Mouse (Mus musculus): ENCODE results near the gene Fads6.

Gene Fads6

DNA sequence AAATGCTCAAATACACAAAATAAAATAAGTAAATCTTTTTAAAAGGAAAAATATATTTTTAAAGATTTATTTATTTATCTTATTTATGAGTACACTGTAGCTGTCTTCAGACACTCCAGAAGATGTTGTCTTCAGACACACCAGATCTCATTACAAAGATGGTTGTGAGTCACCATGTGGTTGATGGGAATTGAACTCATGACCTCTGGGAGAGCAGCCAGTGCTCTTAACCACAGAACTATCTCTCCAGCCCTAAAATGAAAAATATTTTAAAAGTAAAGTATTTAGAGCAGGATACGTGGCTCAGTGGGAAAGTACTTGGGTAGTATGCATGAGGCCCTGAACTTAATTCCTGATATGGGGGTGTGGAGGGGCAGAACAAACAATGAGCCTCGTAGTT is 3.9 kb upstream of the Fads6 start:
- no peak for DNase-seq (ENCODE audit: extremely low read depth, low read depth, low spot score)

DNA sequence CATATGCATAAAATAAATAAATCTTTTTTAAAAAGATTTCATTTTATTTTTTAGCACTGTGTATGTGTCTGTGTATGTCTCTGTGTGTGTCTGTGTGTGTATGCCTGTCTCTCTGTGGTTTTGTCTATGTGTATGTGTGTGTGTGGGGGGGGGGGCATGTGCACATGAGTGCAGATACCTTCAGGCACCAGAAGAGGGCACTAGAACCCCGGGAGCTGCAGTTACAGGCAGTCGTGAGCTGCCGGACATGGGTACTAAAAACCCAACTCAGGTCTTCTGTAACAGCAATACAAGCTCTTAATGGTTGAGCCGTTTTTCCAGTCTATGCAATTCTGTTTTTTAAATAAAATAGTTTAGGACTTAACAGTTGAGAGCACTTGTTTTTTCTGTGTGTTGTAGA is 3.3 kb upstream of the Fads6 start:
- DNase-seq (ENCODE audit: extremely low read depth, low read depth, low spot score) = no peak

DNA sequence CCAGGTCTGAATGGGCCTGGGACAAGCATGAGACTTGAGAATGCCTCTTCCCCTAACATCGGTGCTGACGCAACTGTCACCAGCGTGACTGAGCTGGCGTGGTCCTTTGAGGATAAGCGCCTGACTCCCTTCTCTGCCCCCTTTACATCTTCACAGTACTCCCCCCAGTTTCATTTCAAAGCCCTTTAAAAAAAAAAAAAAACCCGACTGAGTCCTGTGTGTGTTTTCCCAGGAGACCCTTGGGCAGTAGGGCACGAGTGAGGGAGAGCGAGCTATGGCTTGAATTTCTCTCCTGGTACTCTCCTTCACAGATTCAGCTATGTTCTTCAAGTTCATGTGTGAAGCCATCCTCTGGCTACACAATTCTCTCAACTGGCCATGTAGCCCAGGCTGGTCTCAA is 697 bp upstream of the Fads6 start:
- DNase-seq (ENCODE audit: extremely low read depth, low read depth, low spot score) = no peak

DNA sequence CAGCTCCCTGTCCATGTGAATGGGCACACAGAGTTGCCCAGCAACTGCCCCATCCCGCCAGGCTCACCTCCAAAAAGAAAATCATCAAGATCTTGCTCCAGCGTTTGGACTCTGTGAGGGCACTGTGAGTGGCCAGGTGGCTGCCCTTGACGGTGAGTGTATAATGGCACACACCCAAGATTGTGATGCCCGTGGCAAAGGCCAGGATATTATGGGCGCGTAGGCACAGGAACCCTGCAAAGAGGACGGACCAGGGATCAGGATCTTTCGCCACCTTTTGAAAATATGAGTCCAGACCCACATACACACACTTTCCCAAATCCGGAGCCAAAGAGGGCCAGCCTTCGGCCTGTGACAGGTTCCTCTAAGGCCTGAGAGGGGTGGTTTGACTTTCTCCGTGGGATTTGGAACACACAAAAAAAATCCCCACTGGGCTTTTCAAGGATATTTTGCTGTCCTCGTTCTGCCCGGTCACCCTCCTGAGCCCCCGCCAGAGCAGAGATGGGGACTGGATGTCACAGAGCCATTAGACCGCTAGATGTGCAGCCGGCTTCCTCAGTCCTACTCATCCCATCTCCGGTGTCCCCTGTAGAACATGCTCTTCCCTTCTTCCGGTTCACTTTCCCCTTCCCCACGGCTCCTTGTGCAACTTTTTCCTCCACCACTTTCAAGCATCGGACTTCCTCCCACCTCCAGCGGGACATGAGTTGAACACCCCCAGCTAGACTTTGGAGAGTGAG is 822 bp downstream of the Fads6 start:
- DNase-seq (ENCODE audit: extremely low read depth, low read depth, low spot score) = peak; percentile 76

DNA sequence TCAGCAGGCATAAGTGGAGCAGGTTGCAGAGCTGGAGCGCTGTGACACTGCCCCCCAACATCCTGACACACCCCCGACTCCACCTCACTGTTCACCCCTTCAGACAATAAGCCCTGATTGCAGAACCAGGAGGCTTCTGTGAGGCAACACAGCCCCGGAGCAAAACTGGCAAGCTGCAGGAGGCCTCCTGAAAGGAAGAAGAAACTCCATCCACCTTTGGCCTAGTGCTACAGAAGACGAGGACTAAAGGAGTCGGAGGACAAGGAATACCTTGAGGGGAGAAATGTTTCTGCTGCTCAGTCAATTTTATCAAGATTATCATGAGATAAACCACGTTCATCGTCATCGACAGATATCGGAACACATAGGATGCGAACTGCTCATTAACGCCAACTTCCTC is 1.5 kb downstream of the Fads6 start:
- peak; percentile 90 for DNase-seq (ENCODE audit: extremely low read depth, low read depth, low spot score)

DNA sequence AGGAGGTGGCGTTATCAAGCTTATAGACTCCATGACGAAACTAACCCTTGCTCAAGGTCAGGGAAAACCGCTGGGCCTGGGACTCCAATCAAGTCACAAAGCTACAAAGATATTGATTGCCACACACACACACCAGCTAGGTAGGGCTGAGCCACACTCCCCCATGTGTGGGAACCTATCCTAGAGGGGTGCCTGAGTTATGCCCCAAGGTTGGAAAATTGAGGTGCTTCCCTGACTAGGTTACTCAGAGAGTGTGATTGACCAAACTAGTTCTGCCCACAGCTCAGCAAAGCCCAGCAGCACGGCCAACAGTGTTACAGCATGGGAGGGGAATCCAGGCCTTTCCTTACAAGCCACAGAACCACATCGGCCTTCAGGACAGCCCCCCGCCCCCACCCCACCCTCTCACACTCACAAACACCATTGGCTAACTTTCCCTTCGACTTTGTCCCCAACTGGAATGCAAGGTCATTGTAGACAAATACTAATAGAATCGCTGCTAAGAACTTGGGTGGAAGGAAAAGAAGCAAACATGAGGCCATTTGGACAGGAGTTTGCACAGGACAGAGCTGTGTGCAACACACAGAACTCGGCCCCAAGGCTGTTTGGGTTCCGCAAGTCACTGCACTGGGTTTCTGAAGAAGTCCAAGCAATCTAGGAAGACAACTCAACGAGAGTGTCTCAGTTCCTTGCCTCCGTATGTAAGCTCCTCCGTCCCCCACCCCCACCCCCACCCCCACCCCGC is 4.7 kb downstream of the Fads6 start:
- DNase-seq (ENCODE audit: extremely low read depth, low read depth, low spot score) = no peak

DNA sequence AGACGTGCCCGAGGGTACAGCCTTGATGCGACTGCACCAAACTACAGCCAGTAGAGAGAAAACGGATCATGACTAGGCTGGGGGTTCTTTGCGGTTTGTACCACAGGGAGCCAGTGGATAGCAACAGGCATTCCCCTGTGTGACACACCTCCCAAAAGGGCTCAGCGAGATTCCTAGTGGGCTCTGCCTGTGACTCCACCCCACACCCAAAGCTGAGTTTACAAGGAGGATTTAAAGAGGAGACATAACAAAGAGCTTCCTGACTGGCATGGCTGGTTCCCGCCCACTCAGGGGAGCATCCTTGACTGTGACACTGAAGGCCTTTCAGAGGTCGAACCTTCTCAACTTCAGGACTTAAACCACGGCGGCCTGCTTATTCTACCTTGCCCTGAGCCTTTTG is 6.0 kb downstream of the Fads6 start:
- no peak for DNase-seq (ENCODE audit: extremely low read depth, low read depth, low spot score)

DNA sequence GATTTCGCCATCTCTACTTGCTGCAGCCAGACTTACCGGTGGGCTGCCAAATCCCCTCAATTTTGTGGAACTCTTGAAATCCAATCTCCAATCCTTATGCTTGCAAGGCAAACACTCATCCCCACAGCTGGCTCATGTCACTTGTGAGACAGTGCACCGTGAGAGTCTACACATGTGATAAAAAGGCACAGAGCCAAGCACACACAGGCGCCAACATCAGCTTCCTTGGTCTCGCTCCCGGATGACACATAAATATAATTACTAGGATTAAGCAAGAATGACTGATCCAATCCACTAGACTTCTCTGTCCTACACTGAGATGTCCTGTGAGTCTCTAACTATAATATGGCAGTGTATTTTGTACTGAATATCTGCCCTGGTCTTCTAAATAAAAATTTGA is 6.5 kb downstream of the Fads6 start:
- DNase-seq (ENCODE audit: extremely low read depth, low read depth, low spot score) = no peak

DNA sequence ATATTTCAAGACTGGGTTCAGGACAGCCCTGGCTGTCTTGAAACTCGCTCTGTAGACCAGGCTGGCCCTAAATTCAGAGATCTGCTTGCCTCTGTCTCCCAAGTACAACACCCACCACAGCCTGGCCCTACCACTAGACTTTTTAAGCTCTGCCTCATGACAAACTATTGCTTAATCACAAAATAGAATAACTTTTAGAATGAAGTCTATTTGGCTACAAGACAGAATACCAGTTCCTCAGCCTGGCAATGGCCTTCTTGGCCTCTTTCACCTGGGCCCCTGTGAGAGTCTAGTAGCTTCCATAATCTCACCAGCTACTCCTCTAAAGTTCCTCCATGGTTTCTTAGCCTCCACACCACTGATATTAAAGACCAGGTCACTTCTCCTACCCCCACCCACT is 7.1 kb downstream of the Fads6 start:
- DNase-seq (ENCODE audit: extremely low read depth, low read depth, low spot score) = no peak

DNA sequence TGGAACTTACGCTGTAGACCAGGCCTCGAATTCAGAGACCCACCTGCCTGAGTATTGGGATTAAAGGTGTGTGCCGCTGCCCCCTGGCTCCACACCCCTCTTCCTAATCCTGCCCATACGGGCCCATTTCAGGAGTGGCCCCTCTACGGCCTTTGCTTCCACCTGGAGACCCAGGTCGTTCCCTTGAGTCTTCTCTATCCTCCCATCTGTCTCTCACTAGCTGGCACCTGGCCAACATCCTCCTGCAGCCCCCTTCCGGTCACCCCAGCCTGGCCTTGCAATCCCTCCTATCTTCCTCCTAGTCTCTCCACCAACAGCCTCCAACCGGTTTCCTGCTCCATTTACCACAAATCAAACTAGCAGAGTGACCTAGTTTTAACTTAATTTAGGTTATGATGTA is 7.6 kb downstream of the Fads6 start:
- DNase-seq (ENCODE audit: extremely low read depth, low read depth, low spot score) = no peak

DNA sequence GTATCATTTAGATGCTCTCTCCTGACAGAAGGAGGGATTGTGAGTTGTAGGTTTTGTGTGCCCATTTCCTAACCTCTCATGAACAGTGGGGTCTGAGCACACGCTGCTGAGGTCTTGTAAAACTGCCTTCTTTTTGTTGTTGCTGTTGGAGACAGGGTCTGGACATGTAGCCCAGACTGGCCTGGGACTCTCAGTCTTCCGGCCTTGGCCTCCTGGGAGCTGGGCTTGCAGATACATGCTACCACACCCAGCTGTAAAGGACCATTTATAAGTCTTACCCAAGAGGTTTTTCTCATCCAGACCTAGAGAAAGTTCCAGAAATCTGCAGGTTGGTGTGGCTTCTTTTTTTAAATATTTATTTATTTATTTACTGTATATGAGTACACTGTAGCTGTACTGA is 9.2 kb downstream of the Fads6 start:
- DNase-seq (ENCODE audit: extremely low read depth, low read depth, low spot score) = no peak

DNA sequence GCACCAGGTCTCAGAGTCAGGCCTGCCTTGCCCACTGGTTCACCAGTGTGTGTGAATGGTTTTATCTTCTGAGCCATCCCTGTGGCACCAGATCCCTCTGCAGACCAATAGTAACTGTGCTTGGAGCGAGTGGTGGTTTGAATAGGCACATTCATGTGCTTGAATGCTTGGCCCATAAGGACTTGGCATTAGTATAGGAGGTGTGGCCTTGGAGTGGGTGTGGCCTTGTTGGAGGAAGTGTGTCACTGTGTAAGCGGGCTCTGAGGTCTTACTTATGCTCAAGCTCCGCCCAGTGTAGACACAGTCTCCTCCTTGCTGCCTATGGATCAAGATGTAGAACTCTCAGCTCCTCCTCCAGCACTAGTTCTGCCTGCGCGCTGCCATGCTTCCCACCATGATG is 10.1 kb downstream of the Fads6 start:
- DNase-seq (ENCODE audit: extremely low read depth, low read depth, low spot score) = no peak

DNA sequence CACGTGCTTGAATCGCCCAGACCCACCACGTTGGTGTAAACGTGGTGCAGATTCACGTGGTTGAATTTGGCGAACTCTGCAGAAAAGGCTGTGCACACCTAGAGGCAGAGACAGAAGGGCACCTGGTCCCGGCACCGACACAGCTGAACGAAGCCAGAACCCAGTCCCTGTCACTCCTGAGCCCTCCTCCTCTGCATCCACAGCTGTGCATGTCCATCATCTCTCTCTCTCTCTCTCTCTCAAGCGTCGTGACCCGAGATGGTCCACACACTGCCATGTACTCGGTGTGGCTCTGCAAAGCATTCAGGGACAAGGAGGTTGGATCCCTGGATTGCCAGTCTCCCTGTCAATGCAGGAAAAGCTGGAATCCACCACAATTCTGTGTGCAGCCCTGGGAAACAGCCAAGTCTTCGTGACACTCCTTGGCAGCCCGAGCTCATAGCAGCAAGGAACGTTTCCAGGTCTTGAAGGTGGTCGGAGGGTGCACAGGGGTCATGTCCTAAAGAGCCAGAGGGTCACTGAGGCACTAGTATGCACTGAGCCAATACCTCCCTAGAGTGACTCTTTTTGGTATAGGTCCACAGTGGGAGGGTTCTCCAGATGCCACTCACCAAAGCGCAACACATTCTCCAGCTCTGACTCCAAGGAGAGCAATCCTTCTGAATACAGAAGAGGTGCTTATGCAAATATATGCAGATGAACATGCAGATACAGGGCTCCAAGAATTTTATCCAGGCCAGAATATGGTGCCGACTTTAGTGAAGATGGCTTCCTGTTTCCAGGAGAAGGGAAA is 11.1 kb downstream of the Fads6 start:
- DNase-seq (ENCODE audit: extremely low read depth, low read depth, low spot score) = no peak

DNA sequence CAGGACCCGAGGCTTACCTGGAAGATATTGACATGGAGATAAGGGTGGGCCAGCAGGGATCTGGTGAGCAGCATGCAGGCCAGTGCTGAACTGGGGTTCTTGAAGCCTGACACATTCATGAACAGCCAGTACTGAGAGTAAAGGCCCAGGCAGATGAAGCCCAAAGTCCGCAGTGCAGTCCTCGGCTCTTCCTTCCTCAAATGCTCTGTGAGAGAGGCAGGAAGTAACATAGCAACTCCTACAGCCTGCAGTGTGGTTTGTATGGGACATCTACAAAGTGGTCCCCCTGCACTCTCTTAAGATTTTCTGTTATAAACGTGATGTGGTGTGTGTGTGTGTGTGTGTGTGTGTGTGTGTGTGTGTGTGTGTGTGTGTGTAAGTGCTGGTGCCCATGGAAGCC is 12.2 kb downstream of the Fads6 start:
- no peak for DNase-seq (ENCODE audit: extremely low read depth, low read depth, low spot score)

DNA sequence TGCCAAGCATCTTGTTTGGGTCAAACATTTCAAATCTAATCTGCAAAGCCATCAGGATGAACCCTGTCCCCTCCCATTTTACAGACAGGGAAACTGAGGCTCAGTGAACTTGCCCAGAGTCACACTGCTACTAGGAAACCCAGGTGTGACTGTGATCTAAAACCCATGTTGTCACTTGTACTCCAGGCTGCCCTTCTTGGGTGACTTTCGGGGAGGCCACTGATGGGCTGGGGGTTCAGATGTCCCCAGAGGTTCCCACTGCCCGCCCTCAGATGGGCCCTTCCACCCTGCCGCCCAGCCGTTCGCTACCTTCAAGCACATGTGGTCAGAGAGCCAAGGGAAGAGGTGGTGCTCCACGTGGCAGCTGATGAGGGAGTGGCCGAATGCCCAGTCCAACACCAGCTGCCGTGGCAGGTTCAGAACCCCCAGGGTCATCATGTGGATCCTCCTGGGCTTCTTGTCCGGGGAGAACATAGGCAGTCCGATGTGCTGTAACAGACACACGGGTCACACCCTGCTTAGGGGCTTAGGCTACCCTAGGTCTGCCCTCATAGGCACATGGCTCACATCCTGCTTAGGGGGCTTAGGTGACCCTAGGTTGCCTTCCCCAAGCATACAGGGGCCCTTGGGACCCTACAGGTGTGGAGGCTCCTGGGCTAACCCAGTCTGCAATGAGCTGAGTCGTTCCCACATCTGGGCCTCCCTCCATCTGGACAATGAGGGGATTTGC is 13.4 kb downstream of the Fads6 start:
- no peak for DNase-seq (ENCODE audit: extremely low read depth, low read depth, low spot score)

DNA sequence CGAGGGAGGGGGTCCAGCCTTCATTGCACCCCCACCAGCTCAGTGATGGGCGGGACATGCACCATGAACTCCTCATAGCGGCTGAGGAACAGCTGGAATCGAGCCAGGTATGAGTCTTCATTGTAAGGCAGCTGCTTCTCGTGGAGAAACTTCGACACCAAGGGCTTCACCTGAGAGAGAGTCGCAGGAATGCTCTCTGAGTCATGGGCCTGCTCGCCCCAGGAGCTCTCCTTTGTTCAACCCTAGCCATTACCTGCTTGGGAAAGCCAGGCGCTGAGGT is 14.0 kb downstream of the Fads6 start:
- no peak for DNase-seq (ENCODE audit: extremely low read depth, low read depth, low spot score)

DNA sequence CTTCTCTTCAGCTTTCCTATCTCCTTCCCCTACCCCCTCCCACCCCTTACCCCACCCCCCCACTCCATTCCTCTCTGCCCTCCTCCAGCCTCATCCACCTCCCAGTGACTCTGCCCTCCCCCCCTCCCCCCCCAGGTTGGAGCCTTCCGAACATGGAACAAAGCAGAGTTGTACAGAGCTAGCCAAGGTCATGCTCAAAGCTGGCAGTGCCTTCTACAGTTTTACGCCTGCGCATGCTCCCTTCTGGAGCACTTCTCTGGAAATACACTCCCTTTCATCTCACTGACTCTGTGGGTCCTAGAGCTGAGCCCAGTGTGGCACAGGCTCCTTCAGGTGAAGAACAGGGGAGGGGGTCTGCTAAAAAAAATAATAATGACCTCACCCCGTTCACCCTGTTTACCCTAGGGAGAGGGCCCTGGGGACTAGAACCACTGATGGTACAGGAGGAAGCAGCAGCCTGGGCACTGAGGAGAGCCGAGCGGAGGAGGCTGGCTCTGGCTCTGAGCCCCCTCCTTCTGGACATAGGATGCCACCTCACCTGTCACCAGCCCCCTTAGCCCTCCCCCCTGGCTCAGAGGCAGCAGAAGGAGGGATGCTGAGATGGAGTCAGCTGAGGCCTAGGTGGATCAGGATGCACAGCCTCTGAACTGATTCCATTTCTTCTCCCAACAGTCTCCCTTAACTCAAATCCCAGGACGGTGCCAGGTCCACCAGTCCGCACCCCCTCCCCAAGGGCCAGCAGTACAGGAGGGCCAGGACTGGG is 14.6 kb downstream of the Fads6 start:
- DNase-seq (ENCODE audit: extremely low read depth, low read depth, low spot score) = no peak

DNA sequence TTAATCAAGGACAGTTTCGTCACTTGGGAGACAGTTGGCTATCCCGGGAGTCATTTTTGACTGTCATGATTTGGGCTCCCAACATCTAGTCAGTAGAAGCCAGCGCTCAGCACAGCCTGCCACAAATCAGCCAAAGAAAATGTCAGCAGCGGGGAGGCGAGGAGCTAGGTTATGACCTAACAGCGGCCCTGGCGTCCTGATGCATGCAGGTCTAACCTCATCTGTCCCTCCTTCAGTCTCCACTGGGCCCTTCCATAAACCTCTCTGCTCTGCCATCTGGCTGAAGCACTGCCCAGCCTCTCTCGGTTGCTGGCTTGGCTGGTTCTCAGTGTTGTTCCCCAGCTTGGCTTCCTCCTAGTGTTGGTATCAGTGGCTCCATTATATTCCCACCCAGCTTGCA is 15.2 kb downstream of the Fads6 start:
- no peak for DNase-seq (ENCODE audit: extremely low read depth, low read depth, low spot score)

DNA sequence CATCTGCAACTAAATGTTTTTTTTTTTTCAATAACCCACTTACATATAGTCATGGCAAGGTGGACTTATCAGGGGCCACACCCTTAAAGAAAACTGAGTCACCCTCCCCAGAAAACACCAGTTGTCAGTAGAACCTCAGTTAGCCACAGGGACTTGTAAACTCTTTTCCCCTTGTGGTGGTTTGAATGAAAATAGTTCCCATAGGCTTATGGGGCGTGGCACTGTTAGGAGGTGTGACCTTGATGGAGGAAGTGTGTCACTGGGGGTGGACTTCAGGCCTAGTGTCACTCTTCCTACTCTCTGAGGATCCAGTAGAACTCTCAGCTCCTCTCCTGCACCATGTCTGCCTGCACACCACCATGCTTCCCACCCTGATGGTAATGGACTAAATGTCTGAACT is 17.7 kb downstream of the Fads6 start:
- DNase-seq (ENCODE audit: extremely low read depth, low read depth, low spot score) = no peak

DNA sequence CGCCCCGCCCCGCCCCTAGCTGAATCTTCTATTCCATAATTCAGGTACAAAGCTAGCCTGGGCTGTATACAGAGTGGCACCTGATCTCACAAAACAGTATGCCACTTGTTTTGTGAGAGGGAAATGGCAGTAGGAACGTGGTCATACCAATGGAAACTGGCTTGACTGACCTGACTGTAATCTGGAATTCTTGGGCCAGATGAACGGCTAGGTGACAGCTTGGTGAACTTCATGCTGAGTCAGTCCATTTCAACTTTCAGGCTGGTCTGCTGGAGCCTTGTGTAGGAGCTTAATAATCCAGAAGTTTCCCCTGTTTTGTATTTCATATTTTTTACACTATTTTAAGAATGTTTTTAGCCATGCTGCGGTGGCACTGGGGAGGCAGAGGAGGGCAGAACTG is 19.3 kb downstream of the Fads6 start:
- no peak for DNase-seq (ENCODE audit: extremely low read depth, low read depth, low spot score)

DNA sequence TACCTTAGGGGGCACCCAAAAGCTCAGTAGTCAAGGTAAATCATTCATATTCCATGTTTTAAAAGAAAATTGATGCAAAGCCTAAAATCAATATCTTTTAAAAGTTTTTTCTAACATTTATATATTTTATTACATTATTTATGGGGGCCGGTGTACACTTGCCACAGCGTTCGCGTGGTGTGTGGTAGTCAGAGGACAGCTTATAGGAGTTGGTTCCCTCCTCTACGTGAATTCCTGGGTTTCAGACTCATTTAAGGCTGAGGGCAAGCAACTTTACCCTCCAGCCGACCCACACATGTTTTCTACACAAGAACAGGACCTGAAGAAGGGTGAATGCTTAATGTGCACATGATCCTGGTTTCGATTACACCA is 19.9 kb downstream of the Fads6 start:
- no peak for DNase-seq (ENCODE audit: extremely low read depth, low read depth, low spot score)
